Mouse (Mus musculus) hindbrain, embryonic 10.5 days (tissue): ENCODE data around the gene Prl8a9. TPM values are rescaled to one million over a fixed set of nuclear protein-coding genes. Genes with fewer than 3 reads are reported as not detected.

Source experiments
- DNase-seq: peaks from one replicate; pipeline ENCODE4 v3.0.0-alpha.2; 2017; ENCODE audit warnings: low spot score
- H3K27ac ChIP-seq: fragments of 300-500 bp; sonication (generic); 2 replicates; pipeline ENCODE4 v1.5.1; 2016; ENCODE audit warnings: mild to moderate bottlenecking, moderate library complexity
- H3K27me3 ChIP-seq: fragments of 300-500 bp; sonication (generic); 2 replicates; pipeline ENCODE4 v1.6.1; 2016; ENCODE audit warnings: mild to moderate bottlenecking; ENCODE audit not compliant: poor library complexity, insufficient read depth, severe bottlenecking
- H3K36me3 ChIP-seq: fragments of 300-500 bp; sonication (generic); 2 replicates; pipeline ENCODE4 v1.6.1; 2016; ENCODE audit warnings: mild to moderate bottlenecking, moderate library complexity
- H3K4me1 ChIP-seq: fragments of 300-500 bp; sonication (generic); replicated peaks from 2 replicates; pipeline ENCODE4 v1.6.1; 2016; ENCODE audit warnings: mild to moderate bottlenecking
- H3K4me3 ChIP-seq: fragments of 300-500 bp; sonication (generic); 2 replicates; pipeline ENCODE4 v1.5.1; 2016; ENCODE audit warnings: mild to moderate bottlenecking, moderate library complexity
- H3K9me3 ChIP-seq: fragments of 300-500 bp; sonication (generic); 2 replicates; pipeline ENCODE4 v1.6.1; 2016; ENCODE audit warnings: mild to moderate bottlenecking, moderate library complexity
- WGBS: fragments of 180-500 bp; shearing (Covaris S2); methylation state at CpG from one replicate; pipeline ENCODE4 v1.1.7; 2016; 5-methylcytosine and 5-hydroxymethylcytosine counted together
- polyA plus RNA-seq: library from polyadenylated mRNA; unstranded; fragments of >200 nt; fragmentation: Nextera tagmentation; extraction: Ambion mirVana; gene quantifications from 2 replicates; pipeline ENCODE4 v1.2.1, GENCODE M21; 2016

Gene Prl8a9
- polyA plus RNA-seq = not detected in 2 replicates

DNA sequence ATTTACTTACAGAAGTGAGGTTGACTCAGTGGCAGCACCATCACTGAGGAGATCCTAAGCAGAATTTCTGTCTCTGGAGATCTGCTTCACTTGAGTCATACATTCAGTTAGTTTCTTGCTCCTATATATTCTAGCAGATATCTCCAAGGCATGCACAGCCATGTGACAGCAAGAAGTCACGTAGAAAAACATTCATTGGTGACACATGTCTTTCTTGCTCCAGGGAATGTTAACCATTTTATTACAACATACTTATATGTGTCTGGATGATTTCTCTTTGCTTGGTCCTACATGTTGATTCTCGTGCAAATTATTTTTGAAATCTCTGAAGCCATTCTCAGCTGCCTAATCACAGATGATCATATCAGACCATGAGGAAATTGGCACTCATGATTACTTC lies at the start of gene Prl8a9:
TSS of gene Prl8a9 (minus strand) at position 101 of the 400 bp plus-strand sequence.
- H3K27me3 ChIP-seq = no peaks in the 10 kb centered on the region
- H3K4me1 ChIP-seq = no peaks in the 10 kb centered on the region
- H3K4me3 ChIP-seq = no peak within 1 kb of the TSS
- H3K27ac ChIP-seq = no peak within 1 kb of the TSS
- H3K9me3 ChIP-seq = no peaks in the 10 kb centered on the region
- WGBS = 89% methylated on average over 2 of the region's 2 CpGs
- DNase-seq = no peak
- H3K36me3 ChIP-seq = no peaks in the 10 kb centered on the region

DNA sequence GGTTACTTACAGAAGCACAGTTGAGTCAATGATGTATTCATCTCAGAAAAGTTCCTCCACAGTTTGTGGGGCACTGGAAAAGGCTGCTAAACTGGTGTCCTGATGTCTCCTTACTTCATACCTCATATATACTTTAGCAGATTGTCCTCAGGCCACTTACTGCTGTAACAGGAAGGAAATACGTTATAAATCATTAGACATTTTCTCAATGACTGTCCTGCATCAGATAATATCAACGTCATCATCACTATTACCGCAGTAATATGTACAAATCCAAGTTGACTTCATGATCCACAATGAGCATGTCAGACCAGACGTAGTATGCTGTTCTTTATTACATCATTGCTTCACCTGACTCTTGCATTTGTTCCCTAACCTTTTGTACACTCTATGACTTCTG lies 46.1 kb upstream of the Prl8a9 start, which contains the start of gene Prl7b1:
TSS of gene Prl7b1 (minus strand) at position 101 of the 400 bp plus-strand sequence.
- no peaks in the 10 kb centered on the region for H3K4me1 ChIP-seq
- H3K27ac ChIP-seq = no peak within 1 kb of the TSS
- no peaks in the 10 kb centered on the region for H3K36me3 ChIP-seq
- DNase-seq = no peak
- H3K4me3 ChIP-seq = no peak within 1 kb of the TSS
- 82% methylated on average over 4 of the region's 4 CpGs for WGBS
- no peaks in the 10 kb centered on the region for H3K27me3 ChIP-seq
- H3K9me3 ChIP-seq = no peaks in the 10 kb centered on the region

- H3K9me3 ChIP-seq = no peaks in the 10 kb centered on the region
- no peaks in the 10 kb centered on the region for H3K27me3 ChIP-seq
- DNase-seq = no peak
- H3K36me3 ChIP-seq = no peaks in the 10 kb centered on the region
- H3K4me1 ChIP-seq = no peaks in the 10 kb centered on the region
- no peak within 1 kb of the TSS for H3K27ac ChIP-seq
- WGBS = 84% methylated on average over 2 of the region's 2 CpGs
- H3K4me3 ChIP-seq = no peak within 1 kb of the TSS
These were observed 17.7 kb upstream of the Prl8a9 start, which contains the start of gene Prl8a1 for GRCm38 (mm10) chr13:27582071-27582470. Gene Prl8a1 (minus strand): TSS chr13:27582171.

GRCm38 (mm10) chr13:27553336-27553735 lies 11.1 kb downstream of the Prl8a9 start:
- no peak for DNase-seq
- Histone ChIP-seq H3K27me3 (no peaks in the 10 kb centered on the region), H3K4me3 (no peak overlapping the region)

DNA sequence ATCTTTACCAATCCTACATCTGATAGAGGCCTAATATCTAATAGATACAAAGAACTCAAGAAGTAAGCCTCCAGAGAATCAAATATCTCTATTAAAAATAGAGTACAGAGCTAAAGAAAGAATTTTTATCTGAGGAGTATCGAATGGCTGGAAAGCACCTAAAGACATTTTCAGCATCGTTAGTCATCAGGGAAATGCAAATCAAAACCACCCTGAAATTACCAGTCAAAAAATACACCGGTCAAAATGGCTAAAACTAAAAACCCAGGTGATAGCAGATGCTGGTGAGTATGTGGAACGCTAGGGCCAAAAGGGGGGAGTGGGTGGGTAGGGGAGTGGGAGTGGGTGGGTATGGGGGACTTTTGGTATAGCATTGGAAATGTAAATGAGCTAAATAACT lies 41.2 kb downstream of the Prl8a9 start:
- Histone ChIP-seq H3K9me3 (no peaks in the 10 kb centered on the region), H3K36me3 (no peaks in the 10 kb centered on the region)
- 88% methylated on average over 4 of the region's 4 CpGs for WGBS

More at GRCm38 (mm10) chr13:27553336-27553735, 11.1 kb downstream of the Prl8a9 start:
- Histone ChIP-seq H3K4me1 (no peaks in the 10 kb centered on the region), H3K36me3 (no peaks in the 10 kb centered on the region), H3K9me3 (no peaks in the 10 kb centered on the region), H3K27ac (no peak overlapping the region)

DNA sequence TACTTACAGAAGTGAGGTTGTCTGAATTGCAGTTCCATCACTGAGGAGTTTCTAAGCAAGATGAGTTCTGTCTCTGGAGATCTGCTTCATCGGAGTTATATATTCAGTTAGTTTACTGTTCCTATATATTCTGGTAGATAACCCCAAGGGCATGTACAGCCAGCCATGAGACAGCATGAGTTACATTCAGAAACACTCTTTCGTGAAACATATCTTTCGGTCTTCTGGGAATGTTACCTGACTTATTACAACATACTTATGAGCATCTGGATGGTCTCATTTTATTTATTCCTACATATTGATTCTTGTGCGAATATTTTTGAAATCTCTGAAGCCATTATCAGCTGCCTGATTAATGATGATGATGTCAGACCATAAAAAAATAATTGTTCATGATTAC lies 51.3 kb downstream of the Prl8a9 start, which contains the start of gene Prl8a8:
TSS of gene Prl8a8 (minus strand) at position 101 of the 400 bp plus-strand sequence.
- Histone ChIP-seq H3K27me3 (no peaks in the 10 kb centered on the region), H3K36me3 (no peaks in the 10 kb centered on the region), H3K27ac (no peak within 1 kb of the TSS), H3K9me3 (no peaks in the 10 kb centered on the region), H3K4me1 (no peaks in the 10 kb centered on the region), H3K4me3 (no peak within 1 kb of the TSS)
- DNase-seq = no peak
- WGBS = 89% methylated on average over 4 of the region's 4 CpGs

More for the DNA sequence above, 41.2 kb downstream of the Prl8a9 start:
- no peak overlapping the region for H3K4me3 ChIP-seq
- no peak overlapping the region for H3K27ac ChIP-seq
- DNase-seq = no peak
- no peaks in the 10 kb centered on the region for H3K27me3 ChIP-seq
- no peaks in the 10 kb centered on the region for H3K4me1 ChIP-seq

Other genes starting within 250 kb of the Prl8a9 start
- gene Prl8a2, start 218.9 kb downstream of the Prl8a9 start, polyA plus RNA-seq = 0.30 TPM in 1 of 2 replicates, not detected in the other
- not detected in 2 replicates for gene Prl2b1, start 173.8 kb downstream of the Prl8a9 start, polyA plus RNA-seq
- gene Prl8a6, start 125.9 kb downstream of the Prl8a9 start, polyA plus RNA-seq = not detected in 2 replicates
- not detected in 2 replicates for gene Prl8a8, start 51.4 kb downstream of the Prl8a9 start, polyA plus RNA-seq
- gene Prl8a1, start 17.6 kb upstream of the Prl8a9 start, polyA plus RNA-seq = not detected in 2 replicates
- not detected in 2 replicates for gene Prl7b1, start 46.0 kb upstream of the Prl8a9 start, polyA plus RNA-seq
- 0.21 TPM in 1 of 2 replicates, not detected in the other for gene Prl7a1, start 77.9 kb upstream of the Prl8a9 start, polyA plus RNA-seq
- gene Prl7a2, start 103.4 kb upstream of the Prl8a9 start, polyA plus RNA-seq = not detected in 2 replicates
- gene Prl7d1, start 152.1 kb upstream of the Prl8a9 start, polyA plus RNA-seq = not detected in 2 replicates
- not detected in 2 replicates for gene Prl7c1, start 216.2 kb upstream of the Prl8a9 start, polyA plus RNA-seq
- not detected in 2 replicates for gene Prl2a1, start 237.0 kb upstream of the Prl8a9 start, polyA plus RNA-seq